Mouse (Mus musculus) heart, embryonic 10.5 days (tissue): ENCODE measurements around the gene Myo16. TPM values are rescaled to one million over a fixed set of nuclear protein-coding genes. Genes with fewer than 3 reads are reported as not detected.

Source experiments
- DNase-seq: peaks from one replicate; pipeline ENCODE4 v3.0.0-alpha.2; 2017; ENCODE audit warnings: low spot score
- H3K27ac ChIP-seq: fragments of 300-500 bp; sonication (generic); 2 replicates; pipeline ENCODE4 v1.5.1; 2016; ENCODE audit warnings: mild to moderate bottlenecking
- H3K27me3 ChIP-seq: fragments of 300-500 bp; sonication (generic); 2 replicates; pipeline ENCODE4 v1.6.1; 2016; ENCODE audit warnings: mild to moderate bottlenecking; ENCODE audit not compliant: poor library complexity, insufficient read depth, severe bottlenecking
- H3K36me3 ChIP-seq: fragments of 300-500 bp; sonication (generic); 2 replicates; pipeline ENCODE4 v1.6.1; 2016; ENCODE audit warnings: mild to moderate bottlenecking, moderate library complexity
- H3K4me1 ChIP-seq: fragments of 300-500 bp; sonication (generic); 2 replicates; pipeline ENCODE4 v1.6.1; 2016; ENCODE audit warnings: mild to moderate bottlenecking
- H3K4me3 ChIP-seq: fragments of 300-500 bp; sonication (generic); 2 replicates; pipeline ENCODE4 v1.5.1; 2016; ENCODE audit warnings: mild to moderate bottlenecking, moderate library complexity
- H3K9me3 ChIP-seq: fragments of 300-500 bp; sonication (generic); 2 replicates; pipeline ENCODE4 v1.6.1; 2016; ENCODE audit warnings: mild to moderate bottlenecking, moderate library complexity
- WGBS: fragments of 180-500 bp; shearing (Covaris S2); methylation state at CpG from one replicate; pipeline ENCODE4 v1.1.7; 2016; 5-methylcytosine and 5-hydroxymethylcytosine counted together
- polyA plus RNA-seq: library from polyadenylated mRNA; unstranded; fragments of >200 nt; fragmentation: Nextera tagmentation; extraction: Ambion mirVana; gene quantifications from 2 replicates; pipeline ENCODE4 v1.2.1, GENCODE M21; 2016

Gene Myo16
- polyA plus RNA-seq, 1 experiment from 2014 or later, result 2.2 TPM

- WGBS, result 66% methylated on average over 11 of the region's 11 CpGs
- Histone ChIP-seq H3K4me1 (peaks cover 9% of the 10 kb centered on the region), H3K36me3 (0 out of 2 replicates have a peak, but pooled peaks cover 2% of the 10 kb centered on the region), H3K9me3 (no peaks in the 10 kb centered on the region), H3K27ac (peak overlapping the region; percentile 36; the same call in 1 of the 2 replicates), H3K27me3 (peaks cover 12% of the 10 kb centered on the region), H3K4me3 (no peak overlapping the region)
- no peak for DNase-seq
Measured at GRCm38 (mm10) chr8:10565231-10566029, 411.7 kb downstream of the Myo16 start.

- H3K27ac ChIP-seq, result no peak overlapping the region
- no peak for DNase-seq
- no peaks in the 10 kb centered on the region for H3K9me3 ChIP-seq
- H3K4me1 ChIP-seq, result peaks cover 9% of the 10 kb centered on the region
- no peak overlapping the region for H3K4me3 ChIP-seq
- 0 out of 2 replicates have a peak, but pooled peaks cover 2% of the 10 kb centered on the region for H3K36me3 ChIP-seq
- peaks cover 14% of the 10 kb centered on the region for H3K27me3 ChIP-seq
- 55% methylated on average over 4 of the region's 4 CpGs for WGBS
Measured at GRCm38 (mm10) chr8:10568448-10568847, 414.7 kb downstream of the Myo16 start.

GRCm38 (mm10) chr8:10574096-10574495 lies 420.4 kb downstream of the Myo16 start:
- Histone ChIP-seq H3K9me3 (no peaks in the 10 kb centered on the region), H3K4me3 (no peak overlapping the region), H3K27ac (no peak overlapping the region), H3K4me1 (no peaks in the 10 kb centered on the region), H3K27me3 (peaks cover 14% of the 10 kb centered on the region), H3K36me3 (0 out of 2 replicates have a peak, but pooled peaks cover 2% of the 10 kb centered on the region)
- WGBS, result 31% methylated on average over 6 of the region's 6 CpGs
- DNase-seq, result no peak

GRCm38 (mm10) chr8:10575244-10575643 lies 421.5 kb downstream of the Myo16 start:
- Histone ChIP-seq H3K36me3 (no peaks in the 10 kb centered on the region), H3K4me1 (peaks cover 4% of the 10 kb centered on the region; the same call in 1 of the 2 replicates), H3K27me3 (peaks cover 4% of the 10 kb centered on the region; the same call in 1 of the 2 replicates), H3K9me3 (no peaks in the 10 kb centered on the region), H3K27ac (no peak overlapping the region), H3K4me3 (no peak overlapping the region)
- WGBS, result 92% methylated on average over 10 of the region's 10 CpGs
- no peak for DNase-seq

- no peak for DNase-seq
- H3K27ac ChIP-seq, result peak overlapping the region; percentile 70
- H3K9me3 ChIP-seq, result no peaks in the 10 kb centered on the region
- peaks cover 30% of the 10 kb centered on the region for H3K4me1 ChIP-seq
- H3K36me3 ChIP-seq, result no peaks in the 10 kb centered on the region
- H3K27me3 ChIP-seq, result peaks cover 4% of the 10 kb centered on the region; the same call in 1 of the 2 replicates
- 29% methylated on average over 13 of the region's 14 CpGs for WGBS
- H3K4me3 ChIP-seq, result peak overlapping the region; percentile 24
Measured at GRCm38 (mm10) chr8:10586956-10587744, 433.4 kb downstream of the Myo16 start.

GRCm38 (mm10) chr8:10589422-10589933 lies 435.8 kb downstream of the Myo16 start:
- peaks cover 30% of the 10 kb centered on the region for H3K4me1 ChIP-seq
- no peak for DNase-seq
- 83% methylated on average over 11 of the region's 11 CpGs for WGBS

GRCm38 (mm10) chr8:10592917-10593316 lies 439.2 kb downstream of the Myo16 start:
- H3K9me3 ChIP-seq, result no peaks in the 10 kb centered on the region
- H3K36me3 ChIP-seq, result no peaks in the 10 kb centered on the region
- no peak overlapping the region for H3K4me3 ChIP-seq
- DNase-seq, result no peak
- no peaks in the 10 kb centered on the region for H3K27me3 ChIP-seq
- peaks cover 11% of the 10 kb centered on the region for H3K4me1 ChIP-seq
- WGBS, result 90% methylated on average over 6 of the region's 6 CpGs
- H3K27ac ChIP-seq, result no peak overlapping the region

More at GRCm38 (mm10) chr8:10589422-10589933, 435.8 kb downstream of the Myo16 start:
- Histone ChIP-seq H3K36me3 (no peaks in the 10 kb centered on the region), H3K9me3 (no peaks in the 10 kb centered on the region), H3K27me3 (no peaks in the 10 kb centered on the region), H3K27ac (no peak overlapping the region; the same call in 1 of the 2 replicates), H3K4me3 (no peak overlapping the region)

GRCm38 (mm10) chr8:10596353-10596752 lies 442.6 kb downstream of the Myo16 start:
- Histone ChIP-seq H3K27me3 (no peaks in the 10 kb centered on the region), H3K4me1 (no peaks in the 10 kb centered on the region), H3K36me3 (no peaks in the 10 kb centered on the region), H3K27ac (no peak overlapping the region), H3K9me3 (no peaks in the 10 kb centered on the region), H3K4me3 (no peak overlapping the region)
- 93% methylated on average over 3 of the region's 3 CpGs for WGBS
- no peak for DNase-seq

GRCm38 (mm10) chr8:10597595-10597994 lies 443.9 kb downstream of the Myo16 start:
- no peak for DNase-seq
- Histone ChIP-seq H3K36me3 (no peaks in the 10 kb centered on the region), H3K4me1 (no peaks in the 10 kb centered on the region), H3K9me3 (no peaks in the 10 kb centered on the region), H3K4me3 (no peak overlapping the region), H3K27ac (no peak overlapping the region), H3K27me3 (no peaks in the 10 kb centered on the region)
- 79% methylated on average over 5 of the region's 5 CpGs for WGBS

- H3K4me1 ChIP-seq, result no peaks in the 10 kb centered on the region
- no peak overlapping the region for H3K4me3 ChIP-seq
- no peak for DNase-seq
- no peak overlapping the region for H3K27ac ChIP-seq
- no peaks in the 10 kb centered on the region for H3K9me3 ChIP-seq
- H3K36me3 ChIP-seq, result no peaks in the 10 kb centered on the region
- WGBS, result 60% methylated on average over 5 of the region's 5 CpGs
- no peaks in the 10 kb centered on the region for H3K27me3 ChIP-seq
Measured at GRCm38 (mm10) chr8:10598889-10599288, 445.2 kb downstream of the Myo16 start.

- H3K9me3 ChIP-seq, result no peaks in the 10 kb centered on the region
- no peaks in the 10 kb centered on the region for H3K27me3 ChIP-seq
- no peak overlapping the region for H3K4me3 ChIP-seq
- no peaks in the 10 kb centered on the region for H3K36me3 ChIP-seq
- H3K27ac ChIP-seq, result no peak overlapping the region
- peaks cover 7% of the 10 kb centered on the region for H3K4me1 ChIP-seq
- DNase-seq, result no peak
- 51% methylated on average over 12 of the region's 12 CpGs for WGBS
Measured at GRCm38 (mm10) chr8:10606028-10606815, 452.5 kb downstream of the Myo16 start.

GRCm38 (mm10) chr8:10606816-10607209 lies 453.1 kb downstream of the Myo16 start:
- H3K4me1 ChIP-seq, result peaks cover 7% of the 10 kb centered on the region
- H3K36me3 ChIP-seq, result no peaks in the 10 kb centered on the region
- DNase-seq, result no peak
- no peaks in the 10 kb centered on the region for H3K27me3 ChIP-seq
- H3K27ac ChIP-seq, result no peak overlapping the region
- 62% methylated on average over 4 of the region's 4 CpGs for WGBS
- H3K9me3 ChIP-seq, result no peaks in the 10 kb centered on the region
- H3K4me3 ChIP-seq, result no peak overlapping the region
